Mouse (Mus musculus) mature B cell (primary cell): ENCODE results near the gene Cnpy1.

Experiments used
- in situ Hi-C: fragments of 300-500 bp; cut with MboI; formaldehyde crosslinking; loops from 2 replicates; pipeline ENCODE4 v1.14.3; 2019

Gene Cnpy1

GRCm38 (mm10) chr5:28165358-28166255, 80.0 kb downstream of the Cnpy1 start, which contains the start of gene En2:
TSS of gene En2 (plus strand) at chr5:28165694.
- in situ Hi-C loops, result no loop called here

- in situ Hi-C loops, result no loop called here
Measured at GRCm38 (mm10) chr5:28163926-28164325, 81.7 kb downstream of the Cnpy1 start.

- in situ Hi-C loops, result no loop called here
Measured at GRCm38 (mm10) chr5:28161938-28162402, 83.6 kb downstream of the Cnpy1 start.

- in situ Hi-C loops, result no loop called here
Measured at GRCm38 (mm10) chr5:28161383-28161937, 84.1 kb downstream of the Cnpy1 start.

- in situ Hi-C loops, result no loop called here
Measured at GRCm38 (mm10) chr5:28159891-28160470, 85.6 kb downstream of the Cnpy1 start.

GRCm38 (mm10) chr5:28159072-28159458, 86.5 kb downstream of the Cnpy1 start:
- in situ Hi-C loops, result no loop called here

- in situ Hi-C loops, result no loop called here
Measured at GRCm38 (mm10) chr5:28158308-28159071, 87.1 kb downstream of the Cnpy1 start.

GRCm38 (mm10) chr5:28157781-28158180, 87.8 kb downstream of the Cnpy1 start:
- in situ Hi-C loops, result no loop called here

- in situ Hi-C loops, result no loop called here
Measured at GRCm38 (mm10) chr5:28157044-28157730, 88.4 kb downstream of the Cnpy1 start.
